Mouse (Mus musculus) B cell, adult 67 days (primary cell): Measurements from ENCODE around the gene Tbc1d25. TPM values are rescaled to one million over a fixed set of nuclear protein-coding genes. Genes with fewer than 3 reads are reported as not detected.

Experiments
- total RNA-seq, 2 experiments: library from RNA; stranded (reverse); gene quantifications; 4 replicates each; pipeline ENCODE4 v1.2.4; 2023

Tbc1d25 gene
- total RNA-seq: 10 to 100 TPM; 20.6 to 27.3 TPM

DNA sequence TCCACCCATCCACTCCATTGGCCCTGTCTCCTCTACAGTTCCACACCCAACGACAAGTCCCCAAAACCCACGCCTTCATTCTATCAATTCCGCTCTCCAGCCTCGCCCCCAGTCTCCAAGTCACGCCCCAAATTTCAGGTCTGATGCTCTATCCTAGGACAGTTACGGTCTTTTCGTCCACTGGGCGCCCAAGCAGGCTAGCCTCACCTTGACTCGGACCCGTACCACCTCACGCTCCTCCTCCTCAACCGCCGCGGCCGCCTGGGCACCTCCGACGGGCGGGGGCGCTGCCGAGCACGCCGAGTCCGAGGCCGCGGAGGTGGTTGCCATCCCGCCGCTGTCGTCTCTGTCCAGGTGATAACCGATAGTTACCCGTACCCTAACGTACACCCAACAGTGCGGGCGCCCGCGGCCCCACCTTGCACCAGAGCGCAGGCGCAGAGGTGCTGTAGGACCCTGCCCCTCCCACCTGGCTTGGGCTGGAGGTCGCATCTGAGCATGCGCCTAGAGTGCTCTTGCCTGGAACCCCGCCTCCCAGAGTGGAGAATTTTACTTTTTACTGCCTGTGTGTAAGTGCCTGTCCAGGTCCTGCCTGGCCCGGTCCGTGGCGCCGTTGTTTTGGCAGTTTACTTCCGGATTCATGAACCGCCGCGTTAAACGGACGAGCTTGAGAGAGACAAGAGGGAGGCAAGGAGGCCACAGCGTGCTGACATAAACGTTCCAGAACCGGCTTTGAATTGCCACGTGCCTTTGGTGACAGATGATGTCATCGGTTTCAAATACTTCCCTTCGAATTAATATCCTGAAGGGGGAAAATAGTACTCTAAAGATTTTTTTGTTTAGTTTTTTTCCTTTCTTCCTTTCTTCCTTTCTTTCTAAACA is at the start of gene Tbc1d25:
TSS of gene Tbc1d25 (minus strand) at position 678 of the 882 bp plus-strand sequence.

DNA sequence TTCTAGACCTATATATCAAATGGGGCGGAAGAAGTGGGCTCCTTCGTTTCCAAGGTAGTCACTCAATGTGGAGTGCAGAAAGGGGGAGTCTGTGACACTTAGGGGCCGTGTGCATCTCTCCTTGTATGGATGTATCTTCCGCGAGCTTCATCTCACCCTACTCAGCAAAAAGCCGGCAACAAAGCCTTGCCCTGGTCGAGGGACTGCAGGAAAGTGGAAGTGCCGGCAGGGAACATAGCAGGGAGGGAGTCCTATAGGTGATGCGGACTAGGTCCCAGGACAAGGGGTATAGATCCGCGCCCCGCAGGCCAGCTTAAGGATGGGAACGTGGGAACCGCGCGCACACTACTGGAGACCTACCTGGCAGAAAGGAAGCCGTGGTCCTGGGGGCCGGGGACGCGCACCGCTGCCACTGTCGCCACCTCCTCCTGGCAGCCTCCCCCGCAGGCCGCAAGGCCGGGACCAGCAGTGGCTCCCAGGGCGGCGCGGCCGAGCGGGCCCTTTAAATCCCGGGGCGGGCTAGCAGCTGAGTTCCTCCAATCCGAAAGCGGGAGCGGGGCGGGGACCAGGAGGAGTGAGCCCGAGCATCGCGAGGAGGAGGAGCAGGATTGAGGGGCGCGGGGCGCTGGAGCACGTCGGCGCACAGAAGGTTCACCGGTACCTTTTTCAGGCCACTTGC is 30.2 kb upstream of the Tbc1d25 start, which contains the start of gene Porcn:
TSS of gene Porcn (minus strand) at position 511 of the 679 bp plus-strand sequence.

DNA sequence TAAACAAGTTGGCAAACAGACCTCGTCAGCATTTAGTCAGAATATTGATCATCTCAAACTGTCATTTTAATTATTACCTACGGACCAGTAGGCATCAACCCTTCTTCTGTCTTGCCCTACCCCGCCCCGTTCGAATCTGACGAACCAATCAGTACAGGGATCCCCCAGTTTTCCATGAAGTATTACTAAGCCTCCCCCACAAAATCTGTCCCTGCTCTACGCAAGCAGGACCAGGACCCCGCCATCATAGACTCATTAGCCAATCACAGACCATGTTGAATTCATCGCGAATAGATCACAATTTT is 17.4 kb upstream of the Tbc1d25 start, which contains the start of gene Ebp:
TSS of gene Ebp (minus strand) at position 94 of the 305 bp plus-strand sequence.

DNA sequence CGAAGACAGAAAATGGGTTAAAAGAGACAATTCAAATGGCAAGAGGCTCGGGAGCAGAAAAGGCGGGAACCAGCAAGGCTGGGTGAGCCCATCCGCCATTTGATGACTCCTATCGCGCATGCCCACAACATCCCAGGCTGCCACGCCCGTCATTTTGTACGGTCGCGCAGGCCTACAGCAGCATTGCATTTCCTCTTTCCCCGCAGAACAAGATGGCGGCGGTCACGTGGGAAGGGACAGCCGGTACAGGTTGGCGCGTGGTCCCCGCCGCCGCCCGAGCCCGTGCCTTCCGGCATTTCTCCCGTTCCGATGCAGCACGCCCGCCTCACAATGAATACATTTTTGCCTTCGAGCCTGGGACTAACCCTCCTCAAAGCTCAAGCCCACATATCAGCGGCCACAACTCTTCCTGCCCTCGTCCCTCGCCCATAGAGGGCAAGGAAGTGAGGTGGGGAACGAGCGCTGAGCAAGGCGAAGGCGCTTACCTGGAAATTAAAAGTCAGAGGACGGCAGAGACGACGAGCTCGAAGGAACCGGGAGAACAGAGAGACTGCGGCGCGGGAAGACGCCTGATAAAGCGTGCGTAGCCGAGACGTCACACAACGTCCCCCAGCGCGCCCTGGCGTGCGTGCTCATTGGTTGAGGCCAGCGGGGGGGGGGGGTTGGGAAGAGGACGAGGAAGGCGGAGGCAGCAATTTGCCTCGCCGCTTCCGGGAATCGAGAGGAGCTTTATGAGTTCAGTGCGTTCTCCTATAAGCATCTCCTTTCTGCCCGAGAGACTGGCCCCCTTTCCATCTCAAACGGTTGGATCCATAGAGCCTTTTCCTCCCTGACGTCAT is 30.6 kb downstream of the Tbc1d25 start, which contains the start of gene Rbm3:
TSS of gene Rbm3 (minus strand) at position 728 of the 839 bp plus-strand sequence.

DNA sequence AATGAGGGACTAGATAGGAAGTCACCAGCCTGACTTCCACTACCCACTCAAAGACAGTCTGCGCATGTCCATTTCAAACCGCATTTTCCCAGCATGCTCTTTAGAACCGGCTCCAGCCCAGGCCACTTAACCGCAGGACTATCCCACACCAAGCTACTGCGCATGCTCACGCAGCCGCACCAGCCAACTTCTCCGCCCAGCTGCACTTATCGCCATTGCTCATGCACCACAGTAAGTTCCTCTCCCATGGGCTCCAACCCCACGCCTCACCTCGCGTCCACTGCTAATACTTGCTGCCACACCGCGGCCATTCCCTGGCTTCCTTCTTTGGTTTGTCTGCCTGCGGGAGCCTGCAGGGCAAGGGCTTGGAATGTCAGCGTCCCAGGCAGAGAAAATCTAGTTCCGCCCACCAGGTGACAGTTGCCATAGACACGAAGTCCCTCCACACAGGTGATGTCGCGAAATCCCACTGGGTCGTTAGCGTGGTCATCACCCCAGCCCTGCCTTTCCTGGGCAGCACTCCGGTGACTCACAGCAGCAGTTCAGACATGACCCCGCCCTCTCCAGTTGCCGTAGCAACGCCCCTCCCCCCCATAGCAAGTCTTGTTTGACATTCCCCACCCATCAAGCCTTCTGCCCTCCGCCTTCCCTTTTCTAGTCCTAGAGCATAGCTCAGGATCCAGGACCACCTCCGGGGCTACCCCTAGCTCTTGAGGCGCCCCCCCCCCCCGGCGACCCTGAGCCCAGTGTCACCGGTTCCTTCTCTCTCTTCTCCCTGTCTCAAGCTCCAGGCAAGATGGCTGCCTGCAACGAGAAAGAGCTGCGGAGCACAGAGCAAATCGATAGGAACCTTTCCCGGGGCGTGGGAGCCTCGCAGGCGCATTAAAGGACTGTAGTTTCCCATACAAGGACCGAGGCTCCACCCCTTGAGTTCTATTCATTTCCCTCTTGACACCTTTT is 43.7 kb downstream of the Tbc1d25 start, which contains the start of gene Wdr13:
TSS of gene Wdr13 (minus strand) at position 876 of the 960 bp plus-strand sequence.

Other genes with a start within 250 kb of the Tbc1d25 start
- not detected for gene Eras, start 247.6 kb downstream of the Tbc1d25 start, total RNA-seq
- 10 to 100 TPM; 21.5 to 23.6 TPM for gene Hdac6, start 228.3 kb downstream of the Tbc1d25 start, total RNA-seq
- gene Gata1, start 198.1 kb downstream of the Tbc1d25 start, total RNA-seq: not detected
- gene Glod5, start 157.7 kb downstream of the Tbc1d25 start, total RNA-seq: not detected
- gene Suv39h1, start 101.4 kb downstream of the Tbc1d25 start, total RNA-seq: 10 to 100 TPM; 29.7 to 33.9 TPM
- 100 to 1,000 TPM; 133 to 139 TPM for gene Was, start 85.7 kb downstream of the Tbc1d25 start, total RNA-seq
- gene Wdr13, start 43.3 kb downstream of the Tbc1d25 start, total RNA-seq: 10 to 100 TPM; 33.3 to 45.5 TPM
- 100 to 1,000 TPM; 511 to 604 TPM for gene Rbm3, start 30.3 kb downstream of the Tbc1d25 start, total RNA-seq
- gene Ebp, start 17.3 kb upstream of the Tbc1d25 start, total RNA-seq: 10 to 100 TPM; 33.2 to 42.0 TPM
- gene Porcn, start 30.3 kb upstream of the Tbc1d25 start, total RNA-seq: not detected
- gene Ftsj1, start 76.2 kb upstream of the Tbc1d25 start, total RNA-seq: 10 to 100 TPM; 17.6 to 21.2 TPM
- not detected for gene Slc38a5, start 95.0 kb upstream of the Tbc1d25 start, total RNA-seq
- gene Ssxb10, start 151.2 kb upstream of the Tbc1d25 start, total RNA-seq: not detected
- gene Ssxb9, start 190.8 kb upstream of the Tbc1d25 start, total RNA-seq: not detected
- not detected for gene Ssxb1, start 237.1 kb upstream of the Tbc1d25 start, total RNA-seq